Mouse (Mus musculus): ENCODE measurements around the gene Sptbn1.

DNA sequence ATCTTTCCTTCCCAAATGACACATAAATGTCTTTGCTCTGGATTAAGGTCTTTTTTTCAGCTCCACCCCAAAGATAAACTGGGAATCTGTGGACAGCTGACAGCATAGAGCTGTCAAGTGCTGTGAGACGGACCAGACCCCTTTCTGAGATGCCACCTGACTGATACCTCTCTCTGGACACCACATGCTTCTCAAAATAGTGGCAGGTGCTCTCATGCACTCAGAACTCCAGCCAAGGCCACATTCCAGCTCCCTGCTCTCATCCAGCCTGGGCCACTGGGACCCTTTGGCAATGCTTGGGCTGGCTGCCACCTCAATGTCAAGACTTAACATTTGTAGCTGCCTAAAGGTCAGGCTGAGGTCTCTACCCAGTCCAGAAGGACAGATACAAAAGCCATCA, 10.2 kb downstream of the Sptbn1 start:
- no peak for TF ChIP-seq CTCF (IDR thresholded peaks at IDR 0.05; ENCODE audit: low read depth)
- TF ChIP-seq EP300 (IDR thresholded peaks at IDR 0.05; ENCODE audit: low read depth) = peak; percentile 99

All from heart, postnatal 0 days (tissue).